Mouse (Mus musculus) monocyte, adult 2 months (primary cell): ENCODE measurements around the gene Ltbp2.

Experiments used
- DNase-seq, 2 experiments: peaks; one replicate each; pipeline ENCODE4 v3.0.0; 2022; ENCODE audit warnings: low spot score in 2 of 2, low read depth in 1 of 2

The Ltbp2 gene

GRCm38 (mm10) chr12:84807351-84807750 is 69.0 kb downstream of the Ltbp2 start:
- DNase-seq, result no peak

- DNase-seq, result no peak
Measured at GRCm38 (mm10) chr12:84806726-84807125, 69.6 kb downstream of the Ltbp2 start.

GRCm38 (mm10) chr12:84806010-84806409 is 70.3 kb downstream of the Ltbp2 start:
- DNase-seq, result no peak

GRCm38 (mm10) chr12:84805228-84805842 is 71.0 kb downstream of the Ltbp2 start:
- DNase-seq, result no peak

- no peak for DNase-seq
Measured at GRCm38 (mm10) chr12:84802625-84803024, 73.7 kb downstream of the Ltbp2 start.

GRCm38 (mm10) chr12:84801532-84802110 is 74.7 kb downstream of the Ltbp2 start:
- DNase-seq, result no peak

- no peak for DNase-seq
Measured at GRCm38 (mm10) chr12:84800419-84800818, 75.9 kb downstream of the Ltbp2 start.

GRCm38 (mm10) chr12:84799086-84799485 is 77.2 kb downstream of the Ltbp2 start:
- DNase-seq, result no peak

GRCm38 (mm10) chr12:84794647-84795046 is 81.7 kb downstream of the Ltbp2 start:
- no peak for DNase-seq

GRCm38 (mm10) chr12:84792629-84793028 is 83.7 kb downstream of the Ltbp2 start:
- DNase-seq, result no peak

GRCm38 (mm10) chr12:84790853-84791252 is 85.5 kb downstream of the Ltbp2 start:
- no peak for DNase-seq

- DNase-seq, result no peak
Measured at GRCm38 (mm10) chr12:84786091-84786490, 90.2 kb downstream of the Ltbp2 start.

GRCm38 (mm10) chr12:84784604-84785381 is 91.5 kb downstream of the Ltbp2 start:
- DNase-seq, result peak; percentile 56 to 72

- DNase-seq, result no peak
Measured at GRCm38 (mm10) chr12:84776229-84776628, 100.1 kb downstream of the Ltbp2 start.

- no peak for DNase-seq
Measured at GRCm38 (mm10) chr12:84774376-84774775, 102.0 kb downstream of the Ltbp2 start.

GRCm38 (mm10) chr12:84773476-84773875 is 102.9 kb downstream of the Ltbp2 start:
- DNase-seq, result no peak

GRCm38 (mm10) chr12:84772726-84773441 is 103.4 kb downstream of the Ltbp2 start, which contains the start of the genes Npc2 and Isca2:
TSS of gene Npc2 (minus strand) at chr12:84773152.
TSS of gene Isca2 (plus strand) at chr12:84773251.
- DNase-seq, result peak; percentile 95 to 97

GRCm38 (mm10) chr12:84771981-84772520 is 104.3 kb downstream of the Ltbp2 start:
- no peak for DNase-seq

GRCm38 (mm10) chr12:84769624-84770023 is 106.7 kb downstream of the Ltbp2 start:
- DNase-seq, result no peak

GRCm38 (mm10) chr12:84767510-84767909 is 108.8 kb downstream of the Ltbp2 start:
- peak in 1 of 2 experiments; percentile 28 for DNase-seq

- DNase-seq, result no peak
Measured at GRCm38 (mm10) chr12:84766113-84766735, 110.1 kb downstream of the Ltbp2 start.
